Mouse (Mus musculus) layer of hippocampus, adult 9-11 months (tissue): ENCODE data around the gene Akip1.

Experiments used
- DNase-seq: peaks from one replicate; pipeline ENCODE4 v3.0.0; 2022

Akip1 gene

GRCm38 (mm10) chr7:109703190-109704015 lies at the start of gene Akip1, which contains the start of gene St5:
Gene Akip1, plus strand, starts transcription at chr7:109703690.
Gene St5, minus strand, starts transcription at chr7:109703605.
- DNase-seq, result peak; percentile 94

- no peak for DNase-seq
Measured at GRCm38 (mm10) chr7:109654871-109655270, 48.6 kb upstream of the Akip1 start.

- DNase-seq, result no peak
Measured at GRCm38 (mm10) chr7:109657884-109658283, 45.6 kb upstream of the Akip1 start.

GRCm38 (mm10) chr7:109659278-109659677 lies 44.2 kb upstream of the Akip1 start:
- no peak for DNase-seq

- peak; percentile 63 for DNase-seq
Measured at GRCm38 (mm10) chr7:109662626-109663025, 40.9 kb upstream of the Akip1 start.

GRCm38 (mm10) chr7:109666664-109667063 lies 36.8 kb upstream of the Akip1 start:
- no peak for DNase-seq

GRCm38 (mm10) chr7:109669426-109670170 lies 33.9 kb upstream of the Akip1 start:
- no peak for DNase-seq

GRCm38 (mm10) chr7:109671581-109672471 lies 31.7 kb upstream of the Akip1 start:
- peak; percentile 71 for DNase-seq

GRCm38 (mm10) chr7:109674944-109675628 lies 28.4 kb upstream of the Akip1 start:
- no peak for DNase-seq

GRCm38 (mm10) chr7:109680284-109680683 lies 23.2 kb upstream of the Akip1 start:
- no peak for DNase-seq

- DNase-seq, result no peak
Measured at GRCm38 (mm10) chr7:109680879-109681278, 22.6 kb upstream of the Akip1 start.

GRCm38 (mm10) chr7:109686585-109687128 lies 16.8 kb upstream of the Akip1 start:
- DNase-seq, result no peak

GRCm38 (mm10) chr7:109690101-109690500 lies 13.4 kb upstream of the Akip1 start:
- DNase-seq, result no peak

- DNase-seq, result no peak
Measured at GRCm38 (mm10) chr7:109690961-109691360, 12.5 kb upstream of the Akip1 start.

GRCm38 (mm10) chr7:109694576-109695338 lies 8.7 kb upstream of the Akip1 start:
- no peak for DNase-seq

- no peak for DNase-seq
Measured at GRCm38 (mm10) chr7:109695339-109695726, 8.2 kb upstream of the Akip1 start.

GRCm38 (mm10) chr7:109700213-109700612 lies 3.3 kb upstream of the Akip1 start:
- DNase-seq, result no peak

- no peak for DNase-seq
Measured at GRCm38 (mm10) chr7:109702721-109703120, 769 bp upstream of the Akip1 start.

- DNase-seq, result no peak
Measured at GRCm38 (mm10) chr7:109704016-109704377, 507 bp downstream of the Akip1 start.

- DNase-seq, result no peak
Measured at GRCm38 (mm10) chr7:109704461-109704860, 971 bp downstream of the Akip1 start.
